Mouse (Mus musculus) limb, embryonic 15.5 days (tissue): Measurements from ENCODE around the gene Rhd. TPM values are rescaled to one million over a fixed set of nuclear protein-coding genes. Genes with fewer than 3 reads are reported as not detected.
"Not testable (repeated sequence)": the region's sequence is repeated elsewhere in the genome, so short reads cannot be mapped to it uniquely, and the experiment has no call there.

Experiments
- ATAC-seq: fragments of 200-750 bp; cut with Nextera tagmentation; 2 replicates; pipeline ENCODE4 v1.8.0; 2017; ENCODE audit warnings: low read depth, moderate TSS enrichment; ENCODE audit not compliant: insufficient number of reproducible peaks, low FRiP score, low TSS enrichment
- H3K27ac ChIP-seq: fragments of 300-500 bp; sonication (generic); 2 replicates; pipeline ENCODE4 v1.5.1; 2015; ENCODE audit warnings: moderate library complexity, mild to moderate bottlenecking, inconsistent platforms
- H3K27me3 ChIP-seq: fragments of 300-500 bp; sonication (generic); 2 replicates; pipeline ENCODE4 v1.6.1; 2015; ENCODE audit warnings: inconsistent platforms
- H3K36me3 ChIP-seq: fragments of 300-500 bp; sonication (generic); 2 replicates; pipeline ENCODE4 v1.6.1; 2015; ENCODE audit warnings: inconsistent platforms
- H3K4me1 ChIP-seq: fragments of 300-500 bp; sonication (generic); 2 replicates; pipeline ENCODE4 v1.6.1; 2015; ENCODE audit warnings: inconsistent platforms
- H3K4me2 ChIP-seq: fragments of 300-500 bp; sonication (generic); 2 replicates; pipeline ENCODE4 v1.6.1; 2015; ENCODE audit warnings: mild to moderate bottlenecking, inconsistent platforms
- H3K4me3 ChIP-seq: fragments of 300-500 bp; sonication (generic); 2 replicates; pipeline ENCODE4 v1.5.1; 2015; ENCODE audit warnings: mild to moderate bottlenecking, inconsistent platforms
- H3K9ac ChIP-seq: fragments of 300-500 bp; sonication (generic); 2 replicates; pipeline ENCODE4 v1.6.1; 2015; ENCODE audit warnings: inconsistent platforms
- H3K9me3 ChIP-seq: fragments of 300-500 bp; sonication (generic); 2 replicates; pipeline ENCODE4 v1.6.1; 2016; ENCODE audit warnings: inconsistent platforms
- WGBS: fragments of 180-500 bp; shearing (Covaris S2); methylation state at CpG from one replicate; pipeline ENCODE4 v1.1.7; 2015; 5-methylcytosine and 5-hydroxymethylcytosine counted together
- polyA plus RNA-seq: library from polyadenylated mRNA; unstranded; fragments of >200 nt; fragmentation: Nextera tagmentation; extraction: Ambion mirVana; gene quantifications from 2 replicates; pipeline ENCODE4 v1.2.1, GENCODE M21; 2015

Rhd gene
- polyA plus RNA-seq, result 2.7 and 4.0 TPM in 2 replicates

DNA sequence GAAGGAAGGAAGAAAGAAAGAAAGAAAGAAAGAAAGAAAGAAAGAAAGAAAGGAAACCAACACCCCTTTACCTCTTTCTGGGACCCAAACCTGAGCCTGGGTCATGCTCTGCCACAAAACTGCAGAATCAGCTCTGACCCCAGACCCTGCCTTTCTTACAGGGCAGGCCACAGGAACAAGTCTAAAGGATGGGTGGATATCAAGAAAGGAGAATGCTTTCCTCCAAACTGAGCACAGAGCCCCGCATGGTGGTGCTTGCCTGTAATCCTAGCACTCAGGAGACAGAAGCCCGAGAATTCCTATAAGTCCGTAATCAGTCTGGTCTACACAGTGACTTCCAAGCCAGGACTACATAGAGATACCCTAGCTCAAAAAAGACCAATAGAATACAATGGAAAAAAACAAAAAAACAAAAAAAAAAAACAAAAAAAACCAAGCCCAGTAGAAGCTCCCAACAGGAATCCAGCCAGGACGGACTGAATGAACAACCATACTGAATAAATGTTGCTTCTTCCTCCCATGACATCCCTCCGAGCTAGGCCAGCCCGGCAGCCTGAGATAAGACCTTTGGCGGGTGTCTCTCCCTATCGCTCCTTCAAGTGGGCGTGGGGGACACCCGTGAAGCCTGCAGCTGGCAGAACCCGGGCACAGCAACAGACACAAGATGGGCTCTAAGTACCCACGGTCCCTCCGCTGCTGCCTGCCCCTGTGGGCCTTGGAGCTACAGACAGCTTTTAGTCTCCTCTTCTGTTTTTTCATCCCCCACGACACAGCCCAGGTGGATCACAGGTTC, at the start of gene Rhd:
Gene Rhd (plus strand): TSS at position 600 of the 793 bp plus-strand sequence.
- no peaks in the 10 kb centered on the region for H3K36me3 ChIP-seq
- H3K9ac ChIP-seq, result no peak within 1 kb of the TSS
- WGBS, result 72% methylated on average over 14 of the region's 14 CpGs
- peaks cover 9% of the 10 kb centered on the region for H3K4me1 ChIP-seq
- no peak within 1 kb of the TSS for H3K27ac ChIP-seq
- H3K9me3 ChIP-seq, result no peaks in the 10 kb centered on the region
- no peak within 1 kb of the TSS for H3K4me2 ChIP-seq
- no peak within 1 kb of the TSS for H3K4me3 ChIP-seq
- H3K27me3 ChIP-seq, result peaks cover 10% of the 10 kb centered on the region
- ATAC-seq, result no peak

DNA sequence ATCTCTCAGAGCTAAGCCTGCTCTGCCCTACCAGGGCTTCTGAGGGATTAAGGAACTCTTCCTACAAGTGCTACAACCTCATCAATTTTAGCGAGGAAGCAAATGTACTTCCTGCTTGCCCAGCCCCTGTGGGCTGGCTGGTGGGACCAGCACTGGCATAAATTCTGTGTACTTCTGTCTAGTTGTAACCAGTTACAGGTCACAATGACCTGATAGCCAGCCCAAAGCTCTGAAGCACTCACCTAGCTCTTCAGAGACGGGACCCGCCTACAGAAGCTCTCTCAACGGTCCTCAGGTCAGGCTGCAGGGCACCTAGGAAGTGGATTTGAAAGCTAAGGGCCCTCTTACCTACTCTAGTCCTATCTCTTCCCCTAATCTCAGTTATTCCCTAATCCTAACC, 46.6 kb upstream of the Rhd start:
- Histone ChIP-seq H3K4me3 (no peak overlapping the region), H3K36me3 (peaks cover 13% of the 10 kb centered on the region; the same call in 1 of the 2 replicates), H3K27me3 (no peaks in the 10 kb centered on the region), H3K9me3 (no peaks in the 10 kb centered on the region), H3K4me2 (no peak overlapping the region), H3K27ac (no peak overlapping the region), H3K9ac (no peak overlapping the region; the same call in 1 of the 2 replicates), H3K4me1 (peaks cover 3% of the 10 kb centered on the region; the same call in 1 of the 2 replicates)
- no peak for ATAC-seq
- 82% methylated on average over 4 of the region's 4 CpGs for WGBS

DNA sequence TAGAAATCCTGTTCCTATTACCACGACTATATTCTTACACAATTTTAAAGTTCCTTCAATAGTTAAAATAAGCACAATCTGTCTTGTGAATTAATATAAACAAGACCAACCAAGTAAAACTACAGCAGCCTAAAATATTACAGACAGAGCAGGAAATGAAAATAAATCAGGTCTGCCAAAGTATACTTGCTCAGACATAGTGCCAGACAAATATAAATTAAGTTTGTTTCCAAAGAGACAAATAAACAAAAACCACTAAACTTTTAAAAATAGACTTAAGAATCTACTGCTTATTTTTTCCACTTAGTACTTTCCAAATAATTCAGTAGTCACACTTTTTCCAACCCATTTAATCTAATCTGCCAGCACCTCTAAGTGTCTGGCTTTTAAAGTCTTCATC, 43.3 kb upstream of the Rhd start:
- no peak overlapping the region for H3K4me3 ChIP-seq
- 60% methylated on average over 1 of the region's 1 CpGs for WGBS
- peak overlapping the region; percentile 47; the same call in 1 of the 2 replicates for H3K27ac ChIP-seq
- peaks cover 3% of the 10 kb centered on the region; the same call in 1 of the 2 replicates for H3K4me1 ChIP-seq
- H3K27me3 ChIP-seq, result no peaks in the 10 kb centered on the region
- peaks cover 18% of the 10 kb centered on the region for H3K36me3 ChIP-seq
- no peaks in the 10 kb centered on the region for H3K9me3 ChIP-seq
- no peak overlapping the region for H3K9ac ChIP-seq
- no peak for ATAC-seq
- H3K4me2 ChIP-seq, result no peak overlapping the region

DNA sequence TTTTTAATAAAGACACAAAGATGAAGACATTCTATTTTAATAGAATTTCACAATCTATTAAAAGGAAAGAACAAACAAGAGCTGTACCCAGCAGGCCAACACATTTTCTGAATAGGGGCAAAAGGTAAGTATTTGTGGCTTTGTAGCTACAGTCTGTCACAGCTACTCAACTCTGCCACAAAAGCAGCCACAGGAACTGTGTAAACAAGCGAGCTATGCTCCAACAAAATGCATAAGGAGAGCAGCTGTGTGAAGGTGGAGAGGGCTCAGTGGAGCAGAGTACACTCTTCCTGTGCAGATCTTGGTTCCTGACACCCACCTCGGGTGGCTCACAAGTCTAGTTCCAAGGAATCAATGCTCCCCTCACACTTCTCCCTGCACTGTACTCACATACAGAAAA, 40.8 kb upstream of the Rhd start:
- Histone ChIP-seq H3K27ac (no peak overlapping the region), H3K27me3 (no peaks in the 10 kb centered on the region), H3K36me3 (peaks cover 34% of the 10 kb centered on the region), H3K4me3 (no peak overlapping the region), H3K9me3 (no peaks in the 10 kb centered on the region), H3K4me1 (peaks cover 3% of the 10 kb centered on the region; the same call in 1 of the 2 replicates), H3K9ac (no peak overlapping the region), H3K4me2 (no peak overlapping the region)
- 60% methylated on average over 2 of the region's 2 CpGs for WGBS
- ATAC-seq, result no peak

DNA sequence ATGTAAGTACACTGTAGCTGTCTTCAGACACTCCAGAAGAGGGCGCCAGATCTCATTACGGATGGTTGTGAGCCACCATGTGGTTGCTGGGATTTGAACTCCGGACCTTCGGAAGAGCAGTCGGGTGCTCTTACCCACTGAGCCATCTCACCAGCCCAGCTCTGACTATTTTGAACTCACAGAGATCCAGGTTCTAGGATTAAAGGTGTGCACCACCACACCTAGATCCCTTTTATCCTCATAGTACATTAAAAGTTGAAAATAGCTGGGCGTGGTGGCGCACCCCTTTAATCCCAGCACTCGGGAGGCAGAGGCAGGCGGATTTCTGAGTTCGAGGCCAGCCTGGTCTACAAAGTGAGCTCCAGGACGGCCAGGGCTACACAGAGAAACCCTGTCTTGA, 38.5 kb upstream of the Rhd start:
- 95% methylated on average over 11 of the region's 11 CpGs for WGBS
- not testable (repeated sequence) for ATAC-seq, H3K27ac ChIP-seq, H3K27me3 ChIP-seq, H3K9me3 ChIP-seq, H3K9ac ChIP-seq, H3K4me2 ChIP-seq, H3K4me3 ChIP-seq, H3K4me1 ChIP-seq
- H3K36me3 ChIP-seq, result peaks cover 48% of the 10 kb centered on the region

DNA sequence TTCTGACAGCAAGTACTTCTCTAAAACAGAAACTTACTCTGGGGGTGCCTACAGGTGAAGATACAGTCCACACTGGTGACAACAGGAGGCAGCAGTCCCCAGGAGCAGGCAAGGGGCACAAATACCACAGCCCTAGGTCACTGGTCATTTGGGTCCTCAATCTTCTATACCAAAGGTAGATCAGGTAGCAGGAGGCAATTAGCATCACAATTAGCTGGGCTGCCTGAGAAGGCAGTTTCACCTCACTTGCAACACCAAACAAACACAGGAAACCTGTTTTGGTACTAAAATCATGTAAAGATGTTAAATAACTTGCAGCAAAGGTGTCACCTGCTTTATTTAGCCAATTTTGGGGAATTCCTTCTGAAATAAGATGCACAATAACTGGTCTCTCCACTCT, 38.0 kb upstream of the Rhd start:
- Histone ChIP-seq H3K9me3 (no peaks in the 10 kb centered on the region), H3K4me3 (no peak overlapping the region), H3K36me3 (peaks cover 51% of the 10 kb centered on the region), H3K27me3 (no peaks in the 10 kb centered on the region), H3K9ac (no peak overlapping the region), H3K4me2 (no peak overlapping the region), H3K27ac (no peak overlapping the region), H3K4me1 (0 out of 2 replicates have a peak, but pooled peaks cover 3% of the 10 kb centered on the region)
- no peak for ATAC-seq

DNA sequence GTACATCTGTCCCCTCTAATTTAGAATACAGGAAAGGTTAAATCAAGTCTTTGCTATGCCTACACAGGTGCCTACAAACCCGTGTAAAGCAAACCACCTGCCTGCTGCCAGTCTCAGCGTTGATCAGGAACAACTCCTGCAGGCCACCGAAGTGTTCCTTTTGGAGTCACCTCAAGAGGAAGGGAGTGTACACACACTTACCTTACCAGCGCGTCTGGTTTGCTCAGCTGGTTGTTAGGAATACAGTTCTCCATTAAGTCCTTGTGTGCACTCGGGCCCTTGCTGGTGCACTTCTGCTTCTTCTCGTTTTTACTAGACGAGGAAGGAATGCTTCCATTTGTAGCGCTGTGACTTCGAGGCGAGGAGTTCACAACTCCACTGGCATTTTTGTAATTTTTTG, 36.5 kb upstream of the Rhd start:
- Histone ChIP-seq H3K9me3 (no peaks in the 10 kb centered on the region), H3K27ac (no peak overlapping the region), H3K4me3 (no peak overlapping the region), H3K4me2 (no peak overlapping the region), H3K36me3 (peaks cover 51% of the 10 kb centered on the region), H3K9ac (no peak overlapping the region), H3K4me1 (no peaks in the 10 kb centered on the region), H3K27me3 (no peaks in the 10 kb centered on the region)
- WGBS, result 83% methylated on average over 11 of the region's 11 CpGs
- no peak for ATAC-seq

DNA sequence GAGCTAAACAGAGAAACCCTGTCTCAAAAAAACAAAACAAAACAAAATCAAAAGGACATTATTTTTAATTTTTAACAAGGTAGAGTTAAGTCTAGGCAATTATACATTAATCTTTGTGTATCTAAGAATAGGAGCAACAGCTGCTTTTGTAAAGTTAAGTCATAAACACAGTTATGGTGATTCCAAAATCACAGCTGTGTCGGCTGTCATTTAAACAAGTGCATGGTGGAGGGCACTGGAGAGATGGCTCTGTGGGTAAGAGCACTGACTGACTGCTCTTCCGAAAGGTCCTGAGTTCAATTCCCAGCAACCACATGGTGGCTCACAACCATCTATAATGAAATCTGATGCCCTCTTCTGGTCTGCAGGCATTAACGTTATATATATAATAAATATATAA, 32.4 kb upstream of the Rhd start:
- Histone ChIP-seq H3K27me3 (no peaks in the 10 kb centered on the region), H3K27ac (no peak overlapping the region), H3K4me2 (no peak overlapping the region), H3K9me3 (no peaks in the 10 kb centered on the region), H3K4me1 (no peaks in the 10 kb centered on the region), H3K36me3 (peaks cover 47% of the 10 kb centered on the region), H3K9ac (no peak overlapping the region), H3K4me3 (no peak overlapping the region)
- WGBS, result 76% methylated on average over 3 of the region's 3 CpGs
- ATAC-seq, result no peak

DNA sequence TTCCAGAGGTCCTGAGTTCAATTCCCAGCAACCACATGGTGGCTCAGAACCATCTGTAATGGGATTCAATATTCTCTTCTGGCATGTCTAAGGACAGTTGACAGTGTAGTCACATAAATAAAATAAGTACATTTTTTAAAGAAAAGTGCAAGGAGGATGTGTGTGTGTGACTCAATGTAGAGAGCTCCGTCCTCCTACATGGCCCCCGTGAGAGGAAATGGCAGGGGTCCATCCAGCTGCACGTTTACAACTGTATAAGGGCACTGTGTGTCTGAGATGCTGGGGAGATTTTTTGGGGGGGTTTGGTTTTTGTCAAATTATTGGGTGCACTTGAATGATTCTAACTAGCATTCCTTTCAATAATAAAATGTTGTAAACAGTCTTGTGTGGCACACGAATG, 28.9 kb upstream of the Rhd start:
- H3K4me3 ChIP-seq, result no peak overlapping the region
- 77% methylated on average over 4 of the region's 4 CpGs for WGBS
- H3K4me2 ChIP-seq, result no peak overlapping the region
- no peaks in the 10 kb centered on the region for H3K27me3 ChIP-seq
- no peak overlapping the region for H3K9ac ChIP-seq
- no peak for ATAC-seq
- H3K4me1 ChIP-seq, result no peaks in the 10 kb centered on the region
- H3K36me3 ChIP-seq, result peaks cover 26% of the 10 kb centered on the region
- no peaks in the 10 kb centered on the region for H3K9me3 ChIP-seq
- H3K27ac ChIP-seq, result no peak overlapping the region

DNA sequence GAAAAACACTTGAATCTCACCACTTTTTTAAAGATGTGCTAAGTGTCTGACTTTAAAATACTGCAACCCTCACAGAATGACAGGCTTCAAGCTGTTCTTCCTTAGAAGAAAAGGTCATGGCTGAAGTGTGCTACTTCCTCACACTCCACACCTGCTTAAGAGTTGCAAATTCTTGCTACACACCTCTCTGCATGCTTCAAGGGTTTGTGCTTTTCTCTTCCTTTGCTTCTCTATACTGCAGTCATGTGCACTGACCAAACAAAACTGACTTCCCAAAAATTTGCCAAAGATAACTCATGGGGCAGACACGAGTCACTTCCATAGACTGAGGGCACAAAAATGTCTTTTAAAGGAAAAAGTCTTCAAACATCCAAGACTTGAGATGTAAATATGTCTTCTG, 26.1 kb upstream of the Rhd start:
- ATAC-seq, result no peak

DNA sequence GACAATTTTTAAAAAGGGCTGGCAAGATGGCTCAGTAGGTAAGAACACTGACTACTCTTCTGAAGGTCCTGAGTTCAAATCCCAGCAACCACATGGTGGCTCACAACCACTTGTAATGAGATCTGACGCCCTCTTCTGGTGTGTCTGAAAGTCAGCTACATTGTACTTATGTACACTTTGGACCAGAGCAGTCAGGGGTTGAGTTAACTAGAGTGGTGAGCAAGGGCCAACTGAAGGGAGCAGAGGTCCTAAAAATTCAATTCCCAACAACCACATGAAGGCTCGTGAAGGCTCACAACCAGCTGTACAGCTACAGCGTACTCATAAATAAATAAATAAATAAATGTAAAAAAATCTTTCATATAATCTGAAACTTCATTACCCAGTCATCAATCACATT, 25.6 kb upstream of the Rhd start:
- WGBS, result 83% methylated on average over 3 of the region's 3 CpGs
- H3K27ac ChIP-seq, H3K4me3 ChIP-seq, H3K4me2 ChIP-seq, ATAC-seq, H3K9ac ChIP-seq, H3K27me3 ChIP-seq, H3K4me1 ChIP-seq, H3K9me3 ChIP-seq: not testable (repeated sequence)
- H3K36me3 ChIP-seq, result peaks cover 18% of the 10 kb centered on the region; the same call in 1 of the 2 replicates

More for the DNA sequence above, 26.1 kb upstream of the Rhd start:
- no peaks in the 10 kb centered on the region for H3K27me3 ChIP-seq
- no peak overlapping the region for H3K27ac ChIP-seq
- no peak overlapping the region for H3K9ac ChIP-seq
- H3K4me2 ChIP-seq, result no peak overlapping the region
- no peak overlapping the region for H3K4me3 ChIP-seq
- no peaks in the 10 kb centered on the region for H3K4me1 ChIP-seq
- 63% methylated on average over 1 of the region's 1 CpGs for WGBS
- H3K9me3 ChIP-seq, result no peaks in the 10 kb centered on the region
- peaks cover 18% of the 10 kb centered on the region for H3K36me3 ChIP-seq

DNA sequence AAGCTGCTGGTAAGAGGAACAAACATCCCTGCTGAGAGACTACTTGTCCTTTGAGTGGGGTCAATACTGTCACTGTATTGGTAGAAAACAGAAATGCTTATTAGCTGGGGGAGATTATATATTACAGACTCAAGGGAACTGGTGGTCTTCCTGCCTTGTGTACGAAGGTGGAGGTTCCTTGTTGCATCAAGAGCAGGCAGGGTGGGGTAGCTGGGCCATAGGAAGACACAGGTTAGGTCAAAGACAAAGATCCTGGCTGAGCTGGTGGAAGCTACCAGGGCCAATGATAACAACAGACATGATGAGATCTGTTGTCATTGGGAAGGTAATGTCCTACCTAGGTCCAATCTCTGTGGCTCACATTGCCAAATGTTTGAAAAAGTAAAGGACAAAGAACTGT, 24.1 kb upstream of the Rhd start:
- Histone ChIP-seq H3K27me3 (no peaks in the 10 kb centered on the region), H3K9ac (no peak overlapping the region), H3K4me3 (no peak overlapping the region), H3K27ac (no peak overlapping the region), H3K4me1 (no peaks in the 10 kb centered on the region), H3K9me3 (no peaks in the 10 kb centered on the region), H3K36me3 (peaks cover 17% of the 10 kb centered on the region; the same call in 1 of the 2 replicates), H3K4me2 (no peak overlapping the region)
- 90% methylated on average over 1 of the region's 1 CpGs for WGBS
- no peak for ATAC-seq
